Mouse (Mus musculus): ENCODE results near the gene Gramd1b.
A peak's percentile ranks its signal among the peaks of the same experiment; 100 is the strongest.

Gene Gramd1b

GRCm38 (mm10) chr9:40426282-40426964 lies 104.8 kb downstream of the Gramd1b start:
- peak; percentile 30 for DNase-seq (ENCODE audit: low read depth, low spot score)

- no peak for DNase-seq (ENCODE audit: low read depth, low spot score)
Measured at GRCm38 (mm10) chr9:40424874-40425273, 106.3 kb downstream of the Gramd1b start.

GRCm38 (mm10) chr9:40423427-40423867 lies 107.7 kb downstream of the Gramd1b start:
- DNase-seq (ENCODE audit: low read depth, low spot score), result no peak

GRCm38 (mm10) chr9:40422368-40423057 lies 108.7 kb downstream of the Gramd1b start:
- DNase-seq (ENCODE audit: low read depth, low spot score), result no peak

GRCm38 (mm10) chr9:40420652-40421335 lies 110.4 kb downstream of the Gramd1b start:
- no peak for DNase-seq (ENCODE audit: low read depth, low spot score)

GRCm38 (mm10) chr9:40418803-40419202 lies 112.4 kb downstream of the Gramd1b start:
- peak; percentile 45 for DNase-seq (ENCODE audit: low read depth, low spot score)

- peak; percentile 57 for DNase-seq (ENCODE audit: low read depth, low spot score)
Measured at GRCm38 (mm10) chr9:40416150-40416549, 115.0 kb downstream of the Gramd1b start.

GRCm38 (mm10) chr9:40414904-40415766 lies 116.0 kb downstream of the Gramd1b start:
- DNase-seq (ENCODE audit: low read depth, low spot score), result peak; percentile 95

GRCm38 (mm10) chr9:40414498-40414903 lies 116.7 kb downstream of the Gramd1b start:
- peak; percentile 88 for DNase-seq (ENCODE audit: low read depth, low spot score)

GRCm38 (mm10) chr9:40413601-40414000 lies 117.6 kb downstream of the Gramd1b start:
- no peak for DNase-seq (ENCODE audit: low read depth, low spot score)

- DNase-seq (ENCODE audit: low read depth, low spot score), result no peak
Measured at GRCm38 (mm10) chr9:40412931-40413330, 118.3 kb downstream of the Gramd1b start.

GRCm38 (mm10) chr9:40412246-40412645 lies 118.9 kb downstream of the Gramd1b start:
- no peak for DNase-seq (ENCODE audit: low read depth, low spot score)

- no peak for DNase-seq (ENCODE audit: low read depth, low spot score)
Measured at GRCm38 (mm10) chr9:40410895-40411294, 120.3 kb downstream of the Gramd1b start.

- no peak for DNase-seq (ENCODE audit: low read depth, low spot score)
Measured at GRCm38 (mm10) chr9:40409071-40409470, 122.1 kb downstream of the Gramd1b start.

- DNase-seq (ENCODE audit: low read depth, low spot score), result no peak
Measured at GRCm38 (mm10) chr9:40408415-40408814, 122.8 kb downstream of the Gramd1b start.

- DNase-seq (ENCODE audit: low read depth, low spot score), result no peak
Measured at GRCm38 (mm10) chr9:40407876-40408275, 123.3 kb downstream of the Gramd1b start.

- DNase-seq (ENCODE audit: low read depth, low spot score), result no peak
Measured at GRCm38 (mm10) chr9:40405804-40406203, 125.4 kb downstream of the Gramd1b start.

- peak; percentile 58 for DNase-seq (ENCODE audit: low read depth, low spot score)
Measured at GRCm38 (mm10) chr9:40405263-40405662, 125.9 kb downstream of the Gramd1b start.

GRCm38 (mm10) chr9:40404637-40405036 lies 126.5 kb downstream of the Gramd1b start:
- peak; percentile 92 for DNase-seq (ENCODE audit: low read depth, low spot score)

GRCm38 (mm10) chr9:40403750-40404149 lies 127.4 kb downstream of the Gramd1b start:
- DNase-seq (ENCODE audit: low read depth, low spot score), result peak; percentile 81

- no peak for DNase-seq (ENCODE audit: low read depth, low spot score)
Measured at GRCm38 (mm10) chr9:40401818-40402217, 129.4 kb downstream of the Gramd1b start.
